Comparison of ENCODE assay signal across 13 mouse cellular contexts in the genomic region with DNA sequence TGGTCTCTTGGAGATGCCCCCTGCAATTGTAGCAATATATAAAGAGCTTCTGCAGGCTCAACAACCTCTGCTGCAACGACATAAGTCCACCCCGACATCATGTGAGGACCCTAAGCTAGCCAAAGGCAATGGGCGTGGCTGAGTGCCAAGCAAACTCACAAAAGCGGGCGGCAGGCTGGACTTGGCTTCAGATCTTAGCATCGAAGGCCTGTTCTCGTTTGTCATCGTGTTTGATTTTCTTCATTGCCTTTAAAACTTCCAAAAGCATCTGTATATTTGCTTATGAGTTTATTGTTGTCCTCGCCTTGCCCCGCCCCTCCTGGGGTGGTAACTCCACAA.
"Had no signal": no experiment of that assay in that cellular context is flagged by ENCODE, and none has a peak within 500 bp of the region (broad histone marks: within the 10 kb centered on the region; RNA-seq: fewer than 3 reads in every experiment).

No protein-coding gene starts in this region.

- H3K27me3 ChIP-seq: limb, embryonic 15.5 days; midbrain, embryonic 13.5 days; neural tube, embryonic 12.5 days had no signal

- H3K4me2 ChIP-seq: limb, embryonic 15.5 days; midbrain, embryonic 13.5 days; neural tube, embryonic 12.5 days had no signal

- DNase-seq: kidney, postnatal 10 days; kidney, postnatal 4 days; lung, adult 18-20 months; lung, postnatal 4 days; spleen, adult 18-20 months; thymus, adult 18-20 months; thymus, postnatal 14 days had no signal

- H3K4me3 ChIP-seq: layer of hippocampus, adult 2 months; limb, embryonic 15.5 days; megakaryocyte, embryonic 14.5 days; midbrain, embryonic 13.5 days; neural tube, embryonic 12.5 days had no signal

- H3K36me3 ChIP-seq: limb, embryonic 15.5 days; midbrain, embryonic 13.5 days; neural tube, embryonic 12.5 days had no signal

- H3K4me1 ChIP-seq: limb, embryonic 15.5 days; neural tube, embryonic 12.5 days had no signal

- ATAC-seq: midbrain, embryonic 13.5 days had no signal

- H3K9ac ChIP-seq: limb, embryonic 15.5 days; liver, embryonic 14.5 days; midbrain, embryonic 13.5 days; neural tube, embryonic 12.5 days had no signal

- H3K9me3 ChIP-seq: limb, embryonic 15.5 days; megakaryocyte, embryonic 14.5 days; midbrain, embryonic 13.5 days; neural tube, embryonic 12.5 days had no signal

- H3K27ac ChIP-seq: layer of hippocampus, adult 2 months; limb, embryonic 15.5 days; liver, embryonic 14.5 days; midbrain, embryonic 13.5 days; neural tube, embryonic 12.5 days had no signal
